Mouse (Mus musculus) cerebellum, adult 2 months (tissue): ENCODE measurements around the gene Pfkfb3.

Source experiments
- CTCF ChIP-seq: fragments of 200-500 bp; IDR thresholded peaks from 2 replicates; pipeline ENCODE4 v1.5.1; 2011; ENCODE audit warnings: low read depth, mild to moderate bottlenecking, control low read depth, low read length, moderate library complexity, borderline replicate concordance; ENCODE audit not compliant: insufficient read depth
- POLR2A ChIP-seq: fragments of 200-500 bp; IDR thresholded peaks from 2 replicates; pipeline ENCODE4 v1.6.1; 2011; ENCODE audit warnings: low read length, control low read depth, borderline replicate concordance; ENCODE audit not compliant: insufficient read depth

DNA sequence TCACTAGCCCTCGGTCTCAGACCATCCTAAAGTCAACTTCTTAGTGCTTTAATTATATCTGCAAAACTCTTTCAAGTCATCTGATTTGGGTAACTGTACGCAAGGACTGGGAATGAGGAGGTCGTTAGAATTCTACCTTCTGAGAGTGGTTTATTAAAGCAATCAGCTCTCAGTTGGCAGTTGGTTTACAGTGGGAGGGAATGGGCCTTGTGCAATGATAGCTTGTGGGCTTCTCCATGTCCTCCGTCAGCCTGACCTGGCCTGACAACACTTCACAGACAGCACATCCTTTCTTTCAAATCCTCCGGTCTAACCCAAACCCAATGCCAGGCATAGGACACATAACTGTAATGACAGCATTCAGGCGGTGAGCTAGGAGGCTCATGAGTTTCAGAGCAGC, 10.9 kb upstream of the Pfkfb3 start:
- no peak for TF ChIP-seq CTCF
- TF ChIP-seq POLR2A = no peak
